ENCODE assay signal across 8 mouse cellular contexts in the genomic region with DNA sequence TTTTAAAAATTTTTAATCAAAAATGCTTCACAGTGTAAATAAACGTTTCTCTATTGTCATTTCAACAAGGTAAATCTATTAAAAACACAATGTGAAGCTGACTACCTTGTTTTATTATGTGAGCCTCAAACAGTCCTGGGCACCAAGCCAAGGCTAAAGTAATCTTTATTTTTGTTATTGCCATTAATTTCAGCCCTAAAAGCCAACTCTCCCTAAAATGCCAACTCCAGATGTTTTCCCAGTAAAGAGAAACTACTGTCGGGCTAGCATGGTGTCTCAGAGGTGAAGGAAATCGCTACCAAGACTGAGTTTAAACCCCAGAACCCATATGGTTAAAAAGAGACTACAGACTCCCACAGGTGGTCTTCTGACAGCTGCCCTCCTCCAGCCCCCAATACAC. TPM values are rescaled to one million over a fixed set of nuclear protein-coding genes. Genes with fewer than 3 reads are reported as not detected.
DNase-seq lines count a peak whose midpoint lies in the region; ATAC-seq and TF ChIP-seq lines count a peak whose summit lies in the region.

No protein-coding gene starts in this region.

- 8% methylated on average over 3 of the region's 3 CpGs for WGBS in liver, adult 2 months
- 9% methylated on average over 3 of the region's 3 CpGs for WGBS in intestine, postnatal 0 days
- WGBS in neural tube, embryonic 13.5 days, result 56% methylated on average over 3 of the region's 3 CpGs

- peak overlapping the region; percentile 77 for H3K4me2 ChIP-seq in intestine, postnatal 0 days (replicated peaks; ENCODE audit: low read depth)
- peak overlapping the region; percentile 97 for H3K4me2 ChIP-seq in neural tube, embryonic 13.5 days

- H3K79me2 ChIP-seq in liver, adult 2 months (ENCODE audit: control insufficient read depth, insufficient read depth, low read length), result peaks cover 23% of the 10 kb centered on the region; the same call in 1 of the 2 replicates

- no peaks in the 10 kb centered on the region for H3K9me3 ChIP-seq in intestine, postnatal 0 days (ENCODE audit: control insufficient read depth)
- H3K9me3 ChIP-seq in neural tube, embryonic 13.5 days, result no peaks in the 10 kb centered on the region

- peak; percentile 65 for DNase-seq in liver, adult 2 months (ENCODE audit: extremely low read depth, low read depth, low spot score)
- DNase-seq in liver (no peak), MN1 (ENCODE audit: low spot score) (no peak)
- no peak for DNase-seq in frontal cortex, postnatal 10 days (ENCODE audit: low spot score in 2 of 2)
- no peak for DNase-seq in right cerebral cortex, postnatal 14 days

- peaks cover 2% of the 10 kb centered on the region; the same call in 1 of the 2 replicates for H3K36me3 ChIP-seq in liver, adult 2 months (ENCODE audit: control insufficient read depth, insufficient read depth, low read length)
- H3K36me3 ChIP-seq in intestine, postnatal 0 days (ENCODE audit: control insufficient read depth, insufficient read depth), result peaks cover 17% of the 10 kb centered on the region
- H3K36me3 ChIP-seq in neural tube, embryonic 13.5 days, result peaks cover 19% of the 10 kb centered on the region

- no peaks in the 10 kb centered on the region for H3K27me3 ChIP-seq in liver, adult 2 months (ENCODE audit: control insufficient read depth, insufficient read depth, low read length)
- no peaks in the 10 kb centered on the region for H3K27me3 ChIP-seq in intestine, postnatal 0 days (replicated peaks; ENCODE audit: control insufficient read depth, insufficient read depth, low read length)
- H3K27me3 ChIP-seq in neural tube, embryonic 13.5 days, result no peaks in the 10 kb centered on the region

- peak overlapping the region; percentile 71 for H3K4me3 ChIP-seq in liver, adult 2 months (ENCODE audit: insufficient read depth, low read depth, low read length)
- H3K4me3 ChIP-seq in embryonic fibroblast, embryonic 13.5 days (ENCODE audit: insufficient read depth, low read length), result peak overlapping the region; percentile 72
- peak overlapping the region; percentile 100 for H3K4me3 ChIP-seq in intestine, postnatal 0 days (ENCODE audit: low read depth, low read length)
- peak overlapping the region; percentile 85 for H3K4me3 ChIP-seq in neural tube, embryonic 13.5 days

- no peak for ATAC-seq in intestine, postnatal 0 days
- ATAC-seq in neural tube, embryonic 13.5 days (ENCODE audit: low read depth), result no peak

- peak overlapping the region; percentile 94 for H3K27ac ChIP-seq in liver, adult 2 months (replicated peaks; ENCODE audit: insufficient read depth, low read depth, low read length)
- H3K27ac ChIP-seq in embryonic fibroblast, embryonic 13.5 days (ENCODE audit: insufficient read depth, low read length), result no peak overlapping the region
- peak overlapping the region; percentile 95 for H3K27ac ChIP-seq in intestine, postnatal 0 days (ENCODE audit: low read depth, low read length)
- no peak overlapping the region for H3K27ac ChIP-seq in neural tube, embryonic 13.5 days (replicated peaks)

- H3K4me1 ChIP-seq in liver, adult 2 months (ENCODE audit: control insufficient read depth, insufficient read depth, low read length), result peaks cover 7% of the 10 kb centered on the region
- H3K4me1 ChIP-seq in embryonic fibroblast, embryonic 13.5 days (ENCODE audit: control insufficient read depth, insufficient read depth, low read length), result no peaks in the 10 kb centered on the region
- peaks cover 12% of the 10 kb centered on the region; the same call in 1 of the 2 replicates for H3K4me1 ChIP-seq in intestine, postnatal 0 days (replicated peaks; ENCODE audit: control insufficient read depth, insufficient read depth, low read length)
- peaks cover 20% of the 10 kb centered on the region for H3K4me1 ChIP-seq in neural tube, embryonic 13.5 days (replicated peaks)

- TF ChIP-seq POLR2A in liver, adult 2 months (IDR thresholded peaks at IDR 0.05; ENCODE audit: extremely low read depth, insufficient read depth, low read length), result no peak
- no peak for TF ChIP-seq POLR2A in embryonic fibroblast, embryonic 13.5 days (IDR thresholded peaks at IDR 0.05; ENCODE audit: low read depth, low read length)

- H3K9ac ChIP-seq in liver, adult 2 months (ENCODE audit: low read depth, low read length), result peak overlapping the region; percentile 92; the same call in 1 of the 2 replicates
- peak overlapping the region; percentile 90 for H3K9ac ChIP-seq in intestine, postnatal 0 days (ENCODE audit: low read depth, low read length)
- H3K9ac ChIP-seq in neural tube, embryonic 13.5 days, result peak overlapping the region; percentile 92; the same call in 1 of the 2 replicates

- no peak for TF ChIP-seq CTCF in liver, adult 2 months (IDR thresholded peaks at IDR 0.05; ENCODE audit: low read depth, low read length)
- no peak for TF ChIP-seq CTCF in embryonic fibroblast, embryonic 13.5 days (IDR thresholded peaks at IDR 0.05; ENCODE audit: borderline replicate concordance, insufficient read depth, low read length)
- TF ChIP-seq CTCF in intestine, postnatal 0 days (IDR thresholded peaks at IDR 0.05; ENCODE audit: low read depth), result no peak

RNA-seq across cellular contexts. Expression of a gene that starts 1.4 kb away (rescaled TPM):
- total RNA-seq in liver, adult 2 months (2014; rRNA removed), result 32.4 and 36.2 TPM in 2 replicates
- 11.6 and 13.3 TPM in 2 replicates for polyA plus RNA-seq in liver, adult 2 months (2012; rRNA removed)
- 19.4 and 28.9 TPM in 2 replicates for polyA plus RNA-seq in embryonic fibroblast, embryonic 13.5 days (2011; ENCODE audit: insufficient read length, low read depth, missing spikeins)
- 14.8 and 18.2 TPM in 2 replicates for polyA plus RNA-seq in intestine, postnatal 0 days (2015; fragmentation: Nextera tagmentation; extraction: Ambion mirVana)
- 6.3 and 8.0 TPM in 2 replicates for polyA plus RNA-seq in neural tube, embryonic 13.5 days (2015; fragmentation: Nextera tagmentation; extraction: Ambion mirVana)

RNA-seq across cellular contexts. Expression of a gene that starts 53.3 kb away (rescaled TPM):
- 10.8 and 14.9 TPM in 2 replicates for total RNA-seq in liver, adult 2 months (2014; rRNA removed)
- polyA plus RNA-seq in liver, adult 2 months (2012; rRNA removed), result 16.8 and 16.9 TPM in 2 replicates
- polyA plus RNA-seq in embryonic fibroblast, embryonic 13.5 days (2011; ENCODE audit: insufficient read length, low read depth, missing spikeins), result 30.2 and 40.7 TPM in 2 replicates
- polyA plus RNA-seq in intestine, postnatal 0 days (2015; fragmentation: Nextera tagmentation; extraction: Ambion mirVana), result 2.8 and 2.9 TPM in 2 replicates
- 3.3 and 3.4 TPM in 2 replicates for polyA plus RNA-seq in neural tube, embryonic 13.5 days (2015; fragmentation: Nextera tagmentation; extraction: Ambion mirVana)

Comparison
In these comparisons a context has a peak if more than half of its experiments do, and no peak if none do; other contexts are left out.
1. H3K27ac ChIP-seq: peak in liver, adult 2 months (single experiment) and intestine, postnatal 0 days (single experiment); none in embryonic fibroblast, embryonic 13.5 days (single experiment) and neural tube, embryonic 13.5 days (single experiment).
2. Peak in every context shown above with its lines, with median percentiles within 50 percentile points of each other: H3K4me3 ChIP-seq and H3K9ac ChIP-seq.